Mouse (Mus musculus) limb, embryonic 15.5 days (tissue): ENCODE results near the gene Slc17a8. TPM values are rescaled to one million over a fixed set of nuclear protein-coding genes. Genes with fewer than 3 reads are reported as not detected.

Source experiments
- ATAC-seq: fragments of 200-750 bp; cut with Nextera tagmentation; 2 replicates; pipeline ENCODE4 v1.8.0; 2017; ENCODE audit warnings: low read depth, moderate TSS enrichment; ENCODE audit not compliant: insufficient number of reproducible peaks, low FRiP score, low TSS enrichment
- H3K27ac ChIP-seq: fragments of 300-500 bp; sonication (generic); 2 replicates; pipeline ENCODE4 v1.5.1; 2015; ENCODE audit warnings: moderate library complexity, mild to moderate bottlenecking, inconsistent platforms
- H3K27me3 ChIP-seq: fragments of 300-500 bp; sonication (generic); 2 replicates; pipeline ENCODE4 v1.6.1; 2015; ENCODE audit warnings: inconsistent platforms
- H3K36me3 ChIP-seq: fragments of 300-500 bp; sonication (generic); 2 replicates; pipeline ENCODE4 v1.6.1; 2015; ENCODE audit warnings: inconsistent platforms
- H3K4me1 ChIP-seq: fragments of 300-500 bp; sonication (generic); 2 replicates; pipeline ENCODE4 v1.6.1; 2015; ENCODE audit warnings: inconsistent platforms
- H3K4me2 ChIP-seq: fragments of 300-500 bp; sonication (generic); 2 replicates; pipeline ENCODE4 v1.6.1; 2015; ENCODE audit warnings: mild to moderate bottlenecking, inconsistent platforms
- H3K4me3 ChIP-seq: fragments of 300-500 bp; sonication (generic); 2 replicates; pipeline ENCODE4 v1.5.1; 2015; ENCODE audit warnings: mild to moderate bottlenecking, inconsistent platforms
- H3K9ac ChIP-seq: fragments of 300-500 bp; sonication (generic); 2 replicates; pipeline ENCODE4 v1.6.1; 2015; ENCODE audit warnings: inconsistent platforms
- H3K9me3 ChIP-seq: fragments of 300-500 bp; sonication (generic); 2 replicates; pipeline ENCODE4 v1.6.1; 2016; ENCODE audit warnings: inconsistent platforms
- WGBS: fragments of 180-500 bp; shearing (Covaris S2); methylation state at CpG from one replicate; pipeline ENCODE4 v1.1.7; 2015; 5-methylcytosine and 5-hydroxymethylcytosine counted together
- polyA plus RNA-seq: library from polyadenylated mRNA; unstranded; fragments of >200 nt; fragmentation: Nextera tagmentation; extraction: Ambion mirVana; gene quantifications from 2 replicates; pipeline ENCODE4 v1.2.1, GENCODE M21; 2015

Slc17a8 gene
- polyA plus RNA-seq, 1 experiment from 2014 or later: 0.03 TPM

GRCm38 (mm10) chr10:89551657-89552056 is 69.4 kb downstream of the Slc17a8 start:
- no peaks in the 10 kb centered on the region for H3K36me3 ChIP-seq
- WGBS: 87% methylated on average over 4 of the region's 4 CpGs
- no peaks in the 10 kb centered on the region for H3K9me3 ChIP-seq
- no peak overlapping the region for H3K9ac ChIP-seq
- no peaks in the 10 kb centered on the region for H3K4me1 ChIP-seq
- H3K27ac ChIP-seq: no peak overlapping the region
- no peaks in the 10 kb centered on the region for H3K27me3 ChIP-seq
- no peak overlapping the region for H3K4me2 ChIP-seq
- no peak for ATAC-seq
- no peak overlapping the region for H3K4me3 ChIP-seq

GRCm38 (mm10) chr10:89548028-89548427 is 73.0 kb downstream of the Slc17a8 start:
- Histone ChIP-seq H3K27ac (no peak overlapping the region), H3K4me2 (no peak overlapping the region), H3K9me3 (no peaks in the 10 kb centered on the region), H3K9ac (no peak overlapping the region), H3K4me1 (no peaks in the 10 kb centered on the region), H3K27me3 (no peaks in the 10 kb centered on the region), H3K36me3 (no peaks in the 10 kb centered on the region), H3K4me3 (no peak overlapping the region)
- no peak for ATAC-seq
- 61% methylated on average over 6 of the region's 6 CpGs for WGBS

GRCm38 (mm10) chr10:89546989-89547388 is 74.1 kb downstream of the Slc17a8 start:
- no peaks in the 10 kb centered on the region for H3K27me3 ChIP-seq
- H3K4me1 ChIP-seq: no peaks in the 10 kb centered on the region
- no peaks in the 10 kb centered on the region for H3K36me3 ChIP-seq
- no peak for ATAC-seq
- WGBS: 75% methylated on average over 2 of the region's 2 CpGs
- H3K9ac ChIP-seq: no peak overlapping the region
- no peak overlapping the region for H3K4me3 ChIP-seq
- no peak overlapping the region for H3K27ac ChIP-seq
- no peak overlapping the region for H3K4me2 ChIP-seq
- no peaks in the 10 kb centered on the region for H3K9me3 ChIP-seq

GRCm38 (mm10) chr10:89543867-89544266 is 77.2 kb downstream of the Slc17a8 start:
- H3K9me3 ChIP-seq: no peaks in the 10 kb centered on the region
- H3K9ac ChIP-seq: no peak overlapping the region
- WGBS: 86% methylated on average over 6 of the region's 6 CpGs

GRCm38 (mm10) chr10:89542321-89542720 is 78.7 kb downstream of the Slc17a8 start:
- ATAC-seq: no peak
- H3K27ac ChIP-seq: no peak overlapping the region
- H3K4me1 ChIP-seq: no peaks in the 10 kb centered on the region
- WGBS: 86% methylated on average over 3 of the region's 3 CpGs
- no peaks in the 10 kb centered on the region for H3K27me3 ChIP-seq
- no peaks in the 10 kb centered on the region for H3K36me3 ChIP-seq
- no peak overlapping the region for H3K9ac ChIP-seq
- H3K9me3 ChIP-seq: no peaks in the 10 kb centered on the region
- no peak overlapping the region for H3K4me3 ChIP-seq
- no peak overlapping the region for H3K4me2 ChIP-seq

More at GRCm38 (mm10) chr10:89543867-89544266, 77.2 kb downstream of the Slc17a8 start:
- no peak for ATAC-seq
- H3K4me3 ChIP-seq: no peak overlapping the region
- H3K36me3 ChIP-seq: no peaks in the 10 kb centered on the region
- H3K4me2 ChIP-seq: no peak overlapping the region
- H3K4me1 ChIP-seq: no peaks in the 10 kb centered on the region
- H3K27ac ChIP-seq: no peak overlapping the region
- H3K27me3 ChIP-seq: no peaks in the 10 kb centered on the region

GRCm38 (mm10) chr10:89532929-89533727 is 87.9 kb downstream of the Slc17a8 start, which contains the start of gene Nr1h4:
Gene Nr1h4, minus strand, starts transcription at chr10:89533585.
- Histone ChIP-seq H3K4me1 (no peaks in the 10 kb centered on the region), H3K27ac (no peak within 1 kb of the TSS), H3K9me3 (no peaks in the 10 kb centered on the region), H3K4me3 (no peak within 1 kb of the TSS), H3K36me3 (no peaks in the 10 kb centered on the region), H3K9ac (no peak within 1 kb of the TSS), H3K4me2 (no peak within 1 kb of the TSS), H3K27me3 (no peaks in the 10 kb centered on the region)
- 69% methylated on average over 17 of the region's 17 CpGs for WGBS
- no peak for ATAC-seq

- Histone ChIP-seq H3K9ac (no peak overlapping the region), H3K36me3 (no peaks in the 10 kb centered on the region), H3K9me3 (no peaks in the 10 kb centered on the region), H3K27me3 (no peaks in the 10 kb centered on the region), H3K4me1 (no peaks in the 10 kb centered on the region), H3K4me3 (no peak overlapping the region), H3K4me2 (no peak overlapping the region), H3K27ac (no peak overlapping the region)
- 83% methylated on average over 5 of the region's 5 CpGs for WGBS
- ATAC-seq: no peak
These were observed 88.6 kb downstream of the Slc17a8 start for GRCm38 (mm10) chr10:89532451-89532850.

GRCm38 (mm10) chr10:89531976-89532375 is 89.1 kb downstream of the Slc17a8 start:
- no peaks in the 10 kb centered on the region for H3K9me3 ChIP-seq
- no peak overlapping the region for H3K4me2 ChIP-seq
- H3K4me3 ChIP-seq: no peak overlapping the region
- H3K27ac ChIP-seq: no peak overlapping the region
- no peaks in the 10 kb centered on the region for H3K27me3 ChIP-seq
- 79% methylated on average over 2 of the region's 2 CpGs for WGBS
- no peak for ATAC-seq
- no peaks in the 10 kb centered on the region for H3K36me3 ChIP-seq
- no peak overlapping the region for H3K9ac ChIP-seq
- no peaks in the 10 kb centered on the region for H3K4me1 ChIP-seq

GRCm38 (mm10) chr10:89531194-89531634 is 89.8 kb downstream of the Slc17a8 start:
- 49% methylated on average over 5 of the region's 5 CpGs for WGBS
- H3K9me3 ChIP-seq: no peaks in the 10 kb centered on the region

GRCm38 (mm10) chr10:89527054-89527453 is 94.0 kb downstream of the Slc17a8 start:
- Histone ChIP-seq H3K27ac (no peak overlapping the region), H3K9ac (no peak overlapping the region), H3K36me3 (no peaks in the 10 kb centered on the region), H3K4me1 (no peaks in the 10 kb centered on the region), H3K4me3 (no peak overlapping the region), H3K9me3 (no peaks in the 10 kb centered on the region), H3K4me2 (no peak overlapping the region), H3K27me3 (no peaks in the 10 kb centered on the region)
- no peak for ATAC-seq
- 75% methylated on average over 5 of the region's 5 CpGs for WGBS

More at GRCm38 (mm10) chr10:89531194-89531634, 89.8 kb downstream of the Slc17a8 start:
- Histone ChIP-seq H3K27me3 (no peaks in the 10 kb centered on the region), H3K4me2 (no peak overlapping the region), H3K4me3 (no peak overlapping the region), H3K36me3 (no peaks in the 10 kb centered on the region), H3K4me1 (no peaks in the 10 kb centered on the region), H3K27ac (no peak overlapping the region), H3K9ac (no peak overlapping the region)
- no peak for ATAC-seq

- no peak for ATAC-seq
- Histone ChIP-seq H3K9me3 (no peaks in the 10 kb centered on the region), H3K9ac (no peak overlapping the region), H3K36me3 (no peaks in the 10 kb centered on the region), H3K4me1 (no peaks in the 10 kb centered on the region), H3K4me3 (no peak overlapping the region), H3K27me3 (no peaks in the 10 kb centered on the region), H3K4me2 (no peak overlapping the region), H3K27ac (no peak overlapping the region)
- WGBS: 73% methylated on average over 2 of the region's 2 CpGs
These were observed 95.2 kb downstream of the Slc17a8 start for GRCm38 (mm10) chr10:89525823-89526222.
